Mouse (Mus musculus) liver, embryonic 14.5 days (tissue): ENCODE measurements around the gene Kdm6a.
A peak's percentile ranks its signal among the peaks of the same experiment; 100 is the strongest.

ENCODE experiments used
- CTCF ChIP-seq: IDR thresholded peaks from 2 replicates; pipeline ENCODE4 v1.5.1; 2016; ENCODE audit warnings: antibody characterized with exemption, low read depth, control low read depth
- EP300 ChIP-seq: IDR thresholded peaks from 2 replicates; pipeline ENCODE4 v1.6.1; 2016; ENCODE audit warnings: antibody characterized with exemption, low read depth

DNA sequence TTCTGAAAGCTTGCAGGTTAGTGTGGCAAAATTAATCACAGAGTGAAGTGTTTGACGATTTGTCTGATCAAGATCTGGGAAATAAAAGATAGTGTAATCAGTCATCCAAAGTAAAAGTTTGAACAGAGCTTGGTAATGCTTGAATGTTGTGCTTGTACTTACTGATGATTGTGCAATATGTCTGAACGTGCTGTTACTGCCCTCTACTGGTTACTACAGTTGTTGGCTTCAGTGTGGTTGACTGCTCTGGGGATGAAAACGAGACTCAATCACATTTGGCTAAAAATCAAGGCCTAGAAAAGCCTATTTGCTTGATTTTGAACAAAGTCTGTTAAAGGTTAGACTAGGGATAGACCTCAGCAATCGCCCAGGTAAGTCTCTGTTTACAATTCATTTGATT is 92.4 kb downstream of the Kdm6a start:
- TF ChIP-seq CTCF (peak; percentile 74), EP300 (no peak)
